Mouse (Mus musculus): ENCODE results near the gene 4930544G11Rik. TPM values are rescaled to one million over a fixed set of nuclear protein-coding genes. Genes with fewer than 3 reads are reported as not detected.

Gene 4930544G11Rik
- not detected for total RNA-seq (2021)
- long read RNA-seq, experiment 1: 0 reads
- long read RNA-seq, experiment 2: 0 reads

DNA sequence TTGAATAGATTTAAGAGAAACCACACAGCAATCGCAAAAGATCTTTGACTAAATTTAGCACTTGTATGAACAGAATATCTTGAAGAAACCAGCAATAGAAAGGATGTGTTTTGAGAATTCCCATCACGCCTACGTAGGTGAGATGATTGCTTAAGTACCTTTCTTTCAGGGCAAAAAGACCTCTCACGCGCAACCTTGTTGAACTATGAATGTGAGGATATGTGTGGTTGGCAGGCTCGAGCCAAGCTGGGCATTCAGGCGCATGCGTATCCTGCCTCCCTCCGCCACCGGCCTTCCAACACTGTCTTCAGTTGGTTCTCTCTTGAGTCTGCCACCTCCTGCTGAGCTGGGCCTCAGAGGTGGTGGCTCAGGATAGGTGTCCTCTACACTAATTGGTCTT lies at the start of gene 4930544G11Rik:
Gene 4930544G11Rik, plus strand, starts transcription at position 301 of the 400 bp plus-strand sequence.
- intact Hi-C loops (cut with DNase I): no loop called here
- no peak for DNase-seq

DNA sequence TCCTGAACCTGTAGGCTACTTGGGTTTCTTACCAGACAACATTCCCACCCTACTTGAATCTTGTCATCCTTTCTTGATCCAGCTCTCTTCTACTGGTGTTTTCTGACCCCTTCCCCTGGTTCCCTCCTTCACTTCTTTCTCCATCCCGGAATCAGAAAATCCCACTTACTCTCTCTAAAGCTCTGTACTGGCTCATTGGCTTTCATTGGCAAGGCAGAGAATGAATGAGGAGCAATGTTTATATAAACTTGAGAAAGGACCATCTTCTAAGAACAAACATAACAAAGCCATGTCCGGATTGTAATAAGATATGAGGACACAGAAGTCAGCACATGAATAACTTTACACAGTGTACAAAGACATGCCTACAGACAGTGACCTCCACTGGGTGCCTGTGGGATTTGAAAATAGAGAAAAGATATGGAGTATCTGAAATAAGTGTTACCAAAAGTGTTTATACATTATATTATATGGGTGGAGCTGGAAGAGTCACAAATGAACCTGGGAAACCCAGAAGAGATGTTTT lies 45.7 kb upstream of the 4930544G11Rik start:
- DNase-seq: no peak
- intact Hi-C loops (cut with DNase I): no loop called here

DNA sequence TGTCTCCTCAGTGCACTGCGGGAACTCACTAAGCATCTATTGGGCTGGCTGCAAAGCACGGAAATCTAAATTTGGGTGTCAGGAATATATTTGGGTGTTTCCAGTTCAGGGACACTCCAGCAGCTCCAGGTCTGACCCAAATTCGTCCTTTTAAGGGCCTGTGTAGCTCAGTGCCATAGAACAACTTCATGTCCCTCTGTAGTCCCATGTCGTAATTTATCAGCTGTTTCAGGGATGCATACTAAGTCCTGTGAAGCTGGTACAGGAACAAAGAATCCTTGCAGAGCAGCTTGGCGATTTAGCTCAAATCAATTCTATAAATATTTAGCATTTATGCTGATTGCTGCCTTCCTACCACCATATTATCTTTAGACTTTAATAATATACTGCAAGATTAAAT lies 37.0 kb upstream of the 4930544G11Rik start:
- intact Hi-C loops (cut with DNase I): no loop called here

DNA sequence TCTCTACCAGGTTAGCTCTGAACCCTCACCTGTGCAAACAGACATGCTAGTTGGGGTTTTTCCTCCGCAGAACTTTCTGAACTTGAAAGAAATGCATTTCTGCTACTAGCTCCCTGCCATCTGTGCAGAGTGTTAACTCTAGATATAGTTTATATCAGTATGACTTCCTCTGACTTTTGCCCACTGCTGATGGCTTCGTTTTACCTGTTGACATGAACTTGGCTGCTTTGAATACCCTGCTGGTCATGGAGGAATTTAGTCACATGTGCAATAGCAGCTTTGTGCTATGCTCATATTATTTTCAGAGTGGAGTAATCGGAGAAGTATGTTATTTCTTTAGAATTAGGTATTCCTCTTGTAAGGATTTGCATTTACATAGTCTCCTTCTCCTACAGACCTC lies 30.7 kb upstream of the 4930544G11Rik start:
- intact Hi-C loops (cut with DNase I): no loop called here
- no peak for DNase-seq

More for the DNA sequence above, 37.0 kb upstream of the 4930544G11Rik start:
- DNase-seq: no peak

DNA sequence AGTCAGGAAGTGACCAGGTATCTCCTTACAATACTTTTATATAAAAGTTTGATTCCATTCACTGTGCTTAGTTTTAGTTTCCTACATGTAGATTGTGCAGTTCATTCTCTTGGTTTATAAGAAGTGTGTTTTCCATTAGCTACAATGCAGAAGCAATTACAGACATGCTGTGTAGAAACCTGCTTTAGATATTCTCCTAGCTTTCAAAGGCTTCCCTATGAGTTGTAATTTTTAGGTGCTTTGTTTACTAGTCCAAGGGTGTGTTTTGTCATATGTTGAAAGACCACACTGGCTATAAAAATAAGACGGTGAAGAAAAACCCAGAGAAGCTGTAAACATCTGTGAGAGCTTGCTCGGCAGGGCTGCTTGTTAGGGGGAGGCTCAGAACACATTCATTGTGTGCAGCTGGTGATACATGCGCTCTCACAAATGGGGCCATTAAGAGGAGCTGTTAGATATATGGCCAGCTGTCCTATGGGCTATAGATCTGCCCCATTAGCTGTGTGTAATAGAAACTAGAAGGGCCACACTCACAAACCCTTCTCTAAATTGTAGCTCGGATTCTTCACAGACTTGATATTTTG lies 28.8 kb upstream of the 4930544G11Rik start:
- intact Hi-C loops (cut with DNase I): no loop called here
- no peak for DNase-seq

DNA sequence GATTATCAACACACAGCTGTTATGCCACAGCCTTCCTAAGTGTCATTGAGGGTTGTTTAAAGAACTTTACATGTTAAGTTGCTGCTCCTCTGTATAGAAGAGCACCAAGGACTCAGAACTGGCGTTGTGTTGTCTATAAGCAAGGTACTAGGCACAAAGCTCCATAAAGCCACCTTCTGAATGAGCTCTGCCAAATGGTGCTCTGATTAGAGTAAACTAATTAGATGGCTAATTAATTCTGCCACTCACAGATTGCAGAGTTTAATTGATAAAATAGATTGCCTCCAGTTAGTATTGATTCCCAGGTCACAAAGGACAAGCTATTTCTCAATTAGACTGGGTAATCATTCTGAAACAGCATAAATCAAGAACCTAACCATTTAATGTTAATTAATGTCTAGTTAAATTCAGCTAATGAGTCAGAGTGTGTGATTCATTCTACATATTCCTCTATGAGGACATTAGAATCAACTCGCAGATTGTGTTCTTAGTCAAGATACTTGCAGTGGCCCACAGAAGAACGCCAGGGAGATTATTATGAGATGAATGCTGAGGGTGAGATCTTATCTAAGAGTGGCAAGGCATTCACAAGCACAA lies 26.6 kb upstream of the 4930544G11Rik start:
- intact Hi-C loops (cut with DNase I): no loop called here
- DNase-seq: no peak

DNA sequence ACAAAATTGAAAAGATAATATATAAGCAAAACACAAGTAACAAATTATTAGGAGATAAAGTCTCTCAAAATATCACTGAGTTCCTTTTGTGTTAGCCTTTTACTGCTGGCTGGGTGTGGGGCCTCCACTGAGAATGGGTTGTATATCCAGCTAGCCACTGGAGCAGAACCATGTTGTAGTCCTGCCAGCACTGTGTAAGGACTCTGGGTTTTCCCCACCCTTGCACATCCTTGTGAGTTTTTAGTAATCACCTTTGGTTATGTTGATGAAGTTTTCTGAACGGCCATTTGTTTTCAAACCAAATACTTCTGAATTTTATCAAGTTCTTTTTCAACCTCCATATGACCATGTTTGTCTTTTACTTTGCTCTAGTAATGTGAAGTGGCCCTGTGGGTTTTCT lies 21.9 kb upstream of the 4930544G11Rik start:
- intact Hi-C loops (cut with DNase I): no loop called here
- DNase-seq: no peak

DNA sequence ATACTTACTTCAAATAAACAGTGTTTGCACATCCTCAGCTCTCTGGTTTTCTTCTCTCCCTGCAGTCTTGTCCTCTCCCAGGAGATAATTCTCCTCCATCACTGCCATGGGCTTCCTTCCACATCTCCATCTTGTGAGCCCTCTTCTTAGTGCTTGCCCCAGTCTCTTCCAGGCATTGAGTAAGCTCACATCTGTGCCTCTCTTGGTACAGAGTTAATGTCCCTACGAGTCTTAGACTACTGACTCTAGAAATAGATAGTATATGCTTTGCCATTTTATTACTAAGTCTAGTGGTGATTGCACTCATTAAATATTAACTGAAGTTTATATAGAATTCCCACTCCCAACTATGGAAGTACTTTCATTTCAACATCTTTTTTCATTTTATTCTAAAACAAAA lies 19.6 kb upstream of the 4930544G11Rik start:
- no peak for DNase-seq
- intact Hi-C loops (cut with DNase I): no loop called here

DNA sequence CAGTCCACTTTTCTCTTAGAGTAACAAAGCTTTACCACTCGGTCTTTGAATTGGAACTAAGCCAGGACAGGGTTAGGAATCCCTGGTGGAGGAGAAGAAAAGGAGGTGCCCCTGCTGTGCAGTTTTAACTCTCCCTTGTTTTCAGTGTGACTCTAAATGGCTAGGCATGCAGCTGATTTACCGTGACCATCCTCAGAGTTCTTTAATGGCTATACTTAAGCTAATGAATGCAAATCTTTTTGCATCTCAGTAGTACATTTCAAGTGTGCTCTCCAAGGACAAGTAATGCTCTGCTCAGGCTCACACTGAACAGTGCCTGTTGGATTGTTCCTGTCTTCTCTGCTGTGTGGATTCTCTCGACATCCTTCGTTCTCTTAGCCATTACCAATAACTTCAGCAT lies 19.2 kb upstream of the 4930544G11Rik start:
- DNase-seq: no peak
- intact Hi-C loops (cut with DNase I): no loop called here

DNA sequence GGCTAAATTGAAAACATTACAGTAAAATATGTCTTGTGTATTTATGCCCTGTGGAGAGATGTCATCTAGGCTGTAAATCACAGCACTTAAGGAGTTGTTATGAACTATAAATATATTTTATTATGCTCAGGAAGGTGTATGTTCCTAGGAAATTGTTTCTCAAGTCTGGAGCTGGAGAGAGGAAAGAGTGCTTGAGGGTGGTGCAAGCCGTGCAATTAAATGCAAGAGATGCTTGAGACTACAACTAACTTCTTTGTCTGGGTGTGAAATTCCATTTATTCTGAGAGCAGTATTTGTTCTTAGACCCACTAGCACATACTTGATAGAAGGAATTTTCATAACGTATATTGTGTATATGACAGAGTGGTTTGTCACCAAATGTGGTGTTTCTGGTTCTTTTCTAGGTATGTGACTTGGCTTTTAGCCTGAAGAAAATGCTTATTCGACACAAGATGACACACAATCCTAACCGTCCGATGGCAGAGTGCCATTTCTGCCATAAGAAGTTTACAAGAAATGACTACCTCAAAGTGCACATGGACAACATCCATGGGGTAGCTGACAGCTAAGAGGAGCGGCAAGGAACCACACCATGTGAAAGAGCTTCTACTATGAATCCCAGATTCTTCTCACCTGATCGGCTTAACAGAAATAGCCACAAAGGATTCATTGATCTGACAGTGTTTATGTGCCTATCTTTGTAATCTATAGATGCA lies 16.7 kb upstream of the 4930544G11Rik start:
- intact Hi-C loops (cut with DNase I): no loop called here
- no peak for DNase-seq

DNA sequence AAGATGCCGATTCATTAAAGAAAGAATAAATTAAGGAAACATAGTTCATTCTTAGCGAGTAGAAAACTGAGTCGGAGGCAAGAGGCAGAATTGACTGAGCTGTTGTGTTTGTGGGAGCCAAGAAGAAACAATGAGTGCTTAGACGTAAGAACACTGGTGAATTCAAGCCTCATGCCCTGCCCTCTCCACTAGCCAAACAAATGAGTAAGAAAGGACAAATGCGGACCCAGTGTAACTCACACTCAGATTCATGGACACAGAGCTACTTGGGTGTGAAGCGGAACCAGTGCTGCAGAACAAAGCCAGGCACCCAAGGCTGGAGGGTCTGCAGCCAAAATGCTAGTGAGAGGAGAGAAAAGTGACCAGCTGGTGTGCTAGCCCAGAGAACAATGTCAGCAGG lies 1.9 kb upstream of the 4930544G11Rik start:
- intact Hi-C loops (cut with DNase I): no loop called here
- no peak for DNase-seq

DNA sequence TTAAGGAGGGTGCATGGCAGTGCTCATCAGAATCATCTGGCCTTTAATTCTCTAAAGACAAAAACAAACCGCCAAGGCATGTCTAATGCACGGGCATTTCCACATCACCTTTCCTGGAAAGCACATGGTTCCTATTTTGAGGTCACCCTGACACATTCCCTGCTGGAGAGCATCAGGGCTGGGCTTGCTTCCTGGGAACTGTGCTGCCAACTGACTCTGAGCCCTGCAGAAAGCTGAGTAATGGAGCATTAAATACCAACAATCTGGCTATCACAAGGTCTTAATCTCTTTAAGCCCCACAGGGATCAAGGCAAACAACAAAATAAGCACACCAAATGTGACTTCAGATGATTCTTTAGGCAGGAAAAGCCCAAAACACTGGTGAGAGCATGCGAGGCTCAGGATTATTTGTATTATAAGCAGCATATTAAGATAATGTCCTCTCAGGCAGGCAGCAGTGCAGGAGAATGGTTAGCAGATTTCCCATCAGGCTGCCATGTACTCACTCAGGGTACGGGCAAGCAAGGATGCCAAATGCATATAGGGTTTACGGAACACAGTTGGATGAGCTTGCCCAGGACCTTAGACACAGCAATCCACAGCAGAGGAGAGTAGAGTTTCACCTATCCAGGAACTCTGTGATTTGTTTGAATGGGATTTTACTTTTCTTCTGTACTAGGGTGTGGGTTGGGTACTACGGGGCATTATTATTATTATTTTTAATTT lies 17.1 kb downstream of the 4930544G11Rik start:
- peak in 1 of 2 experiments; percentile 7 for DNase-seq
- intact Hi-C loops (cut with DNase I): no loop called here

DNA sequence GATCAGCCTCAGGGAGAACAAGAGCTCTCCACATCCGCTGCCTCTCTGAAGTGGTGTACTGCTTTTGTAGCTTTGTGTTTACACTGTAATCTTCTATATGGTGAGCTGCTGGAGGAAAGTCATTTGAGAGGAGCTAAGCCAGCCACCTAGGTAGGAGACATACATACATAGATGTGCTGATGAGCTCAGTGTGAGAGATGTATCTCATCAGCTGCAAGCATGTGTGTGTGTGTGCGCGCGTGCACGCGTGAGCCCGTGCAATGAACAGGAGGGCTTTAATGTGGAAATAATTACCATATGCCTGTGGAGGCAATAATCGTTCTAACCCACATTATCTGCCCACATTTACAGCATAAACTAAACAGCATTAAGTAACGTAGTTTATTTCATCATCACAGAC lies 18.0 kb downstream of the 4930544G11Rik start:
- DNase-seq: no peak
- intact Hi-C loops (cut with DNase I): no loop called here

DNA sequence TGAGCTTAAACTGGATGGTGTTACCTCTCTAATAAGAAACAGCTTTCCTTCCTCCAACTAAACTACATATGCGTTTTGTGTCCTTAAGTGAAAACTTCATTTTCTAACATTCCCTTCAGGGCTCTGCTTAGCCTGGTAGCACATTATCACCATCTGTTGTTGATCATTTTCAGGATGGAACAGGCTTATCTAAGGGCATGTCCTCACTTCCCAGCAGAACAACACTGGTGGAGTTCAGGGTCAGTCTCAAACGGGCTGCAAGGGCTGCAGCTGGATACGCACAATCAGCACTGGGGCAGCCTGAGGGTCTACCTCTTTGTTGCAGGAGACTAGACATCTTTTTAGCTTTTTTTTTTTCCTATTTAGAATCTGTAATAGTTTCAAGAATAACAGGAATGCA lies 39.7 kb downstream of the 4930544G11Rik start:
- intact Hi-C loops (cut with DNase I): no loop called here
- DNase-seq: no peak

DNA sequence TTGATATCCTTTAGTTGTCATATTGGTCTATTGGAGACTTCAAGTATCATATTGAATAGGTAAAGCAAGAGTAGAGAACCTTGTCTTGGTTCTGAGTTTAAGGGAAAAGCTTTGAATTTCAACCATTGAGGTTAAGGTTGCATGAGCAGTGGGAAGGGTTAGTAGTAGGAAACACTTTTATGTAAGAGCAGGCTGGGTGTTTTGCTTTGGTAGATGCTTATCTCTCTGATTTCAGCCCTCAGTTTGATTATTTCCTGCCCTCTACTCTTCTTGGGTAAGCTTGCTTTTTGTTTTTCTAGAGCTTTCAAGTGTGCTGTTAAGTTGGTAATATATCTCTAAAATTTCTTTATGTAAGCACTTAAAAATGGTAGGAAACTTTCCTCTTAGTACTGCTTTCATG lies 45.9 kb downstream of the 4930544G11Rik start:
- DNase-seq: no peak
- intact Hi-C loops (cut with DNase I): no loop called here

Other genes starting within 250 kb of the 4930544G11Rik start
- gene Prdm5, start 173.6 kb upstream of the 4930544G11Rik start, total RNA-seq (2021): 1 to 10 TPM; 2.7 to 2.9 TPM

Measured in gastrocnemius, postnatal 36 days (tissue).